Mouse (Mus musculus) MEL (cell line): ENCODE results near the gene Insm2. TPM values are rescaled to one million over a fixed set of nuclear protein-coding genes. Genes with fewer than 3 reads are reported as not detected.

ENCODE experiments used
- DNase-seq: peaks from one replicate; pipeline ENCODE4 v3.0.0; 2011; ENCODE audit warnings: low read depth, low spot score
- H3K27ac ChIP-seq: 2 replicates; pipeline ENCODE4 v1.5.1; 2012; ENCODE audit warnings: low read depth, mild to moderate bottlenecking, control low read depth, low read length, moderate library complexity; ENCODE audit not compliant: control insufficient read depth
- H3K27me3 ChIP-seq, 2 experiments: fragments of 150-350 bp in 1 of 2; sonication (generic) in 1 of 2; 2 replicates each; pipeline ENCODE4 v1.6.1; 2012; ENCODE audit warnings: low read length in 2 of 2, mild to moderate bottlenecking in 2 of 2, improper control_type of control experiment in 1 of 2, moderate library complexity in 1 of 2; ENCODE audit not compliant: insufficient read depth in 2 of 2, control insufficient read depth in 1 of 2
- H3K36me3 ChIP-seq, 2 experiments: 2 replicates each; pipeline ENCODE4 v1.6.1; 2012 to 2014; ENCODE audit warnings: low read length in 2 of 2, improper control_type of control experiment in 1 of 2, inconsistent platforms in 1 of 2, mild to moderate bottlenecking in 1 of 2; ENCODE audit not compliant: insufficient read depth in 2 of 2, control insufficient read depth in 1 of 2
- H3K4me1 ChIP-seq, 2 experiments: fragments of 150-350 bp in 1 of 2; sonication (generic) in 1 of 2; 2 replicates each; pipeline ENCODE4 v1.6.1; 2012; ENCODE audit warnings: low read length in 2 of 2, improper control_type of control experiment in 1 of 2, mild to moderate bottlenecking in 1 of 2; ENCODE audit not compliant: insufficient read depth in 2 of 2, control insufficient read depth in 1 of 2
- H3K4me3 ChIP-seq, 2 experiments: fragments of 150-350 bp in 1 of 2; sonication (generic) in 1 of 2; 2 replicates each; pipeline ENCODE4 v1.5.1; 2012; ENCODE audit warnings: low read depth in 2 of 2, low read length in 2 of 2, mild to moderate bottlenecking in 2 of 2, moderate library complexity in 2 of 2, control low read depth in 1 of 2, improper control_type of control experiment in 1 of 2; ENCODE audit not compliant: control insufficient read depth in 1 of 2, insufficient read depth in 1 of 2
- H3K79me2 ChIP-seq: 2 replicates; pipeline ENCODE4 v1.6.1; 2012; ENCODE audit warnings: mild to moderate bottlenecking, low read length, moderate library complexity; ENCODE audit not compliant: control insufficient read depth, poor library complexity, insufficient read depth
- H3K9ac ChIP-seq: 2 replicates; pipeline ENCODE4 v1.6.1; 2012; ENCODE audit warnings: low read depth, mild to moderate bottlenecking, control low read depth, low read length, moderate library complexity; ENCODE audit not compliant: control insufficient read depth, poor library complexity, severe bottlenecking
- H3K9me3 ChIP-seq: fragments of 150-350 bp; sonication (generic); replicated peaks from 2 replicates; pipeline ENCODE4 v1.6.1; 2012; ENCODE audit warnings: mild to moderate bottlenecking, low read length, improper control_type of control experiment, moderate library complexity; ENCODE audit not compliant: insufficient read depth
- E2F4 ChIP-seq: IDR thresholded peaks from 2 replicates; pipeline ENCODE4 v1.6.1; 2011; ENCODE audit warnings: low read depth, low read length, improper control_type of control experiment, borderline replicate concordance
- EP300 ChIP-seq, 2 experiments: IDR thresholded peaks; 2 replicates each; pipeline ENCODE4 v1.6.1; 2011; ENCODE audit warnings: improper control_type of control experiment in 2 of 2, low read length in 2 of 2, low read depth in 1 of 2, mild to moderate bottlenecking in 1 of 2
- ETS1 ChIP-seq: IDR thresholded peaks from 2 replicates; pipeline ENCODE4 v1.6.1; 2012; ENCODE audit warnings: low read depth, mild to moderate bottlenecking, inconsistent platforms, low read length, improper control_type of control experiment, moderate library complexity
- HCFC1 ChIP-seq: IDR thresholded peaks from 2 replicates; pipeline ENCODE4 v1.6.1; 2012; ENCODE audit warnings: low read depth, mild to moderate bottlenecking, inconsistent platforms, low read length, improper control_type of control experiment, moderate library complexity
- JUND ChIP-seq: IDR thresholded peaks from 2 replicates; pipeline ENCODE4 v1.6.1; 2011; ENCODE audit warnings: low read depth, mild to moderate bottlenecking, improper control_type of control experiment, low read length
- KAT2A ChIP-seq: conservative IDR thresholded peaks from 2 replicates; pipeline ENCODE4 v1.6.1; 2012; ENCODE audit warnings: low read depth, low read length, improper control_type of control experiment, inconsistent platforms
- MAFK ChIP-seq: IDR thresholded peaks from 2 replicates; pipeline ENCODE4 v1.6.1; 2011; ENCODE audit warnings: low read depth, mild to moderate bottlenecking, low read length, improper control_type of control experiment, borderline replicate concordance
- MAZ ChIP-seq: IDR thresholded peaks from 2 replicates; pipeline ENCODE4 v1.6.1; 2012; ENCODE audit warnings: low read depth, mild to moderate bottlenecking, inconsistent platforms, low read length, improper control_type of control experiment
- MEF2A ChIP-seq: IDR thresholded peaks from 2 replicates; pipeline ENCODE4 v1.6.1; 2014; ENCODE audit warnings: low read depth, mild to moderate bottlenecking, inconsistent platforms, low read length, improper control_type of control experiment; ENCODE audit not compliant: poor library complexity, insufficient replicate concordance, severe bottlenecking; ENCODE audit errors: extremely low read depth
- MXI1 ChIP-seq: IDR thresholded peaks from 2 replicates; pipeline ENCODE4 v1.6.1; 2011; ENCODE audit warnings: mild to moderate bottlenecking, low read depth, low read length, improper control_type of control experiment
- MYC ChIP-seq: IDR thresholded peaks from 2 replicates; pipeline ENCODE4 v1.6.1; 2011; ENCODE audit warnings: low read depth, mild to moderate bottlenecking, low read length, improper control_type of control experiment, moderate library complexity
- NRF1 ChIP-seq: IDR thresholded peaks from 2 replicates; pipeline ENCODE4 v1.6.1; 2014; ENCODE audit warnings: low read depth, mild to moderate bottlenecking, inconsistent platforms, low read length, improper control_type of control experiment, moderate library complexity; ENCODE audit not compliant: poor library complexity, insufficient read depth, severe bottlenecking
- POLR2A ChIP-seq, 2 experiments: IDR thresholded peaks; 2 replicates each; pipeline ENCODE4 v1.6.1; 2011 to 2012; ENCODE audit warnings: low read length in 2 of 2, mild to moderate bottlenecking in 2 of 2, control low read depth in 1 of 2, improper control_type of control experiment in 1 of 2, low read depth in 1 of 2, moderate library complexity in 1 of 2; ENCODE audit not compliant: control insufficient read depth in 1 of 2, insufficient read depth in 1 of 2, poor library complexity in 1 of 2
- RCOR1 ChIP-seq: IDR thresholded peaks from 2 replicates; pipeline ENCODE4 v1.6.1; 2012; ENCODE audit warnings: low read depth, mild to moderate bottlenecking, inconsistent platforms, low read length, improper control_type of control experiment
- SIN3A ChIP-seq: IDR thresholded peaks from 2 replicates; pipeline ENCODE4 v1.6.1; 2012; ENCODE audit warnings: low read length, improper control_type of control experiment, inconsistent platforms
- TAL1 ChIP-seq: IDR thresholded peaks from 2 replicates; pipeline ENCODE4 v1.6.1; 2012; ENCODE audit warnings: mild to moderate bottlenecking, inconsistent platforms, low read length, moderate library complexity, mixed read lengths
- TCF12 ChIP-seq: IDR thresholded peaks from 2 replicates; pipeline ENCODE4 v1.6.1; 2014; ENCODE audit warnings: low read depth, mild to moderate bottlenecking, inconsistent platforms, low read length, improper control_type of control experiment, moderate library complexity
- UBTF ChIP-seq: IDR thresholded peaks from 2 replicates; pipeline ENCODE4 v1.6.1; 2012; ENCODE audit warnings: low read depth, mild to moderate bottlenecking, inconsistent platforms, low read length, improper control_type of control experiment, moderate library complexity, borderline replicate concordance; ENCODE audit not compliant: insufficient read depth
- polyA plus RNA-seq, 2 experiments: library from polyadenylated mRNA; stranded (reverse) in 1 of 2; unstranded in 1 of 2; fragments of >175 nt in 1 of 2; fragments of >200 nt in 1 of 2; gene quantifications; 2 replicates each; pipeline versions ENCODE4 v1.2.1 to v1.2.4; 2012; ENCODE audit warnings: low replicate concordance in 2 of 2, low read depth in 1 of 2; ENCODE audit not compliant: insufficient read length in 2 of 2, insufficient read depth in 1 of 2, missing spikeins in 1 of 2
- total RNA-seq: library from RNA; depleted of rRNA; stranded (reverse); fragments of 300-350 nt; gene quantifications from 2 replicates; pipeline ENCODE4 v1.2.3, GENCODE M21; 2012

Insm2 gene
- total and polyA plus RNA-seq, 3 experiments, result not detected

- Histone ChIP-seq H3K27ac (no peak overlapping the region), H3K4me3 (peak overlapping the region; percentile 33 to 70), H3K9me3 (no peaks in the 10 kb centered on the region), H3K4me1 (peaks cover 0 to 11% of the 10 kb centered on the region in 2 experiments; a peak in 2 of 4 replicates), H3K27me3 (peaks cover 1 to 3% of the 10 kb centered on the region in 2 experiments; a peak in 1 of 4 replicates), H3K9ac (peak overlapping the region; percentile 18; the same call in 1 of the 2 replicates), H3K79me2 (no peaks in the 10 kb centered on the region), H3K36me3 (peaks cover 0 to 5% of the 10 kb centered on the region in 2 experiments; a peak in 1 of 4 replicates)
- no peak for TF ChIP-seq HCFC1
- 0 out of 2 replicates have a peak, but pooled peaks have one; percentile 12 for TF ChIP-seq TAL1
- peak; percentile 71 to 90 for TF ChIP-seq EP300 (IDR thresholded peaks at IDR 0.05; ENCODE audit: low read depth in 1 of 2, low read length in 2 of 2)
- no peak for TF ChIP-seq MEF2A
- TF ChIP-seq MXI1, result peak; percentile 36; the same call in 1 of the 2 replicates
- TF ChIP-seq RCOR1, result peak; percentile 75
- peak; percentile 96 for TF ChIP-seq ETS1
- peak; percentile 65 for TF ChIP-seq SIN3A
- peak; percentile 68; the same call in 1 of the 2 replicates for TF ChIP-seq TCF12
- TF ChIP-seq JUND, result no peak
- DNase-seq, result peak; percentile 81
Measured at GRCm38 (mm10) chr12:55569676-55570075, 29.6 kb upstream of the Insm2 start.

DNA sequence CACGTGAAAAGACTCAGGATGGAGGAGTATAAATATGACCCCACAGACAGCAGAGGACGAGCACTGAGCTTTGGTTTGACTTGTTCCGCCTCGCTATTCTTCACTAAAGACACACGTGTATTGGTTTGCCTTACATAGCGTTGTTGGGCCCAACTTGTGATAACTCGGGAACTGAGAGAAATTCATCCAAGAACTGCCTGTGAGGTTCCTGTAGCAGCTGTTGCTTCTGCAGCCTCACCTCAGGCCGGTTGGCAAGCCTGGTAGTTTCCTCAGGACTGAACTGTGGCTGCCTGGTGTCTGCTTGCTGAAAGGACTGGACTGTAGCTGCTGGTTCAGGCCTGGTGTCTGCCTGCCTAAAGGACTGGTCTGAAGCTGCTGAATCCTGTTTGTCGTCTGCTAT is 28.6 kb upstream of the Insm2 start:
- TF ChIP-seq TAL1 (no peak), UBTF (no peak), MYC (no peak), MAZ (no peak), ETS1 (no peak), MAFK (no peak)
- Histone ChIP-seq H3K27ac (no peak overlapping the region), H3K9ac (no peak overlapping the region), H3K9me3 (no peaks in the 10 kb centered on the region), H3K4me3 (no peak overlapping the region), H3K79me2 (no peaks in the 10 kb centered on the region), H3K36me3 (peaks cover 0 to 5% of the 10 kb centered on the region in 2 experiments; a peak in 1 of 4 replicates), H3K27me3 (peaks cover 1 to 3% of the 10 kb centered on the region in 2 experiments; a peak in 1 of 4 replicates), H3K4me1 (peaks cover 0 to 11% of the 10 kb centered on the region in 2 experiments; a peak in 2 of 4 replicates)
- DNase-seq, result no peak

- Histone ChIP-seq H3K27me3 (peaks cover 1 to 3% of the 10 kb centered on the region in 2 experiments; a peak in 1 of 4 replicates), H3K36me3 (peaks cover 0 to 5% of the 10 kb centered on the region in 2 experiments; a peak in 1 of 4 replicates), H3K4me3 (no peak overlapping the region), H3K4me1 (peaks cover 0 to 11% of the 10 kb centered on the region in 2 experiments; a peak in 2 of 4 replicates), H3K9ac (no peak overlapping the region), H3K9me3 (no peaks in the 10 kb centered on the region), H3K79me2 (no peaks in the 10 kb centered on the region), H3K27ac (no peak overlapping the region)
- TF ChIP-seq TCF12, result no peak
- TF ChIP-seq E2F4, result no peak
- no peak for TF ChIP-seq KAT2A
- no peak for TF ChIP-seq POLR2A (IDR thresholded peaks at IDR 0.05; ENCODE audit: control insufficient read depth in 1 of 2, insufficient read depth in 1 of 2, low read depth in 1 of 2, low read length in 2 of 2, poor library complexity in 1 of 2)
- TF ChIP-seq NRF1, result no peak
- no peak for DNase-seq
Measured at GRCm38 (mm10) chr12:55571181-55571580, 28.0 kb upstream of the Insm2 start.
